In the genomic region with DNA sequence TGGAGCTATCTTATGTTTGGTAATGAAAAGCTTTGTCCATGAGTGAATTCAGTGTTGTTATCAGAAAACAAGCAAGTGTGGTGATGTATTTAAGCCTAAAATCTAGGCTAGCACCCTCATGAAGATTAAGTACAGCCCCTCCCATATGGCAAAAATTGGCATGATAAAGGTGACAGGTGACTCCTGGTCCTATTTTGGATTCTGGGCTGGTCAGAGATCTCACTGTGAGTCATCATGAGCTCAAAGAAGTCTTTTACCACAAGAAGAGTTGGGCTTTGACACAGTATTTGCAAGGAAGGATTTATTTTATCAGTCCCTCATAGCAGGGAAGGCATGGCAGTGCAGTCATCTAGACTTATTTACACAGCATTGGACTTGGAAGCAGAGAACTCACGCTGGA, we compare ENCODE assay signal across 31 mouse cellular contexts. TPM values are rescaled to one million over a fixed set of nuclear protein-coding genes. Genes with fewer than 3 reads are reported as not detected.
DNase-seq lines count a peak whose midpoint lies in the region; TF ChIP-seq lines count a peak whose summit lies in the region.
"Had no signal": no experiment of that assay in that cellular context is flagged by ENCODE, and none has a peak within 500 bp of the region (broad histone marks: within the 10 kb centered on the region; RNA-seq: fewer than 3 reads in every experiment).

No protein-coding gene starts in this region.

- peak; percentile 22 to 48 for DNase-seq in cerebellum, adult 18-20 months
- DNase-seq in cerebellum, postnatal 14 days: no peak
- DNase-seq in heart, adult 11 months: peak; percentile 34
- DNase-seq in heart, adult 8-10 months (ENCODE audit: low spot score): no peak
- peak; percentile 12 to 36 for DNase-seq in cerebellum, postnatal 25 days
- no peak for DNase-seq in right cerebral cortex, postnatal 36 days (ENCODE audit: low spot score in 2 of 2)
- DNase-seq in Muller cell, postnatal 12 days (ENCODE audit: inconsistent ontology term): no peak
- DNase-seq: adrenal gland, adult 2 months; adrenal gland, postnatal 36 days; embryo, embryonic 11 days; kidney, adult 18-20 months; kidney, postnatal 25 days; layer of hippocampus, adult 9-11 months; lung, embryonic 14.5 days; lung, postnatal 14 days; right cerebral cortex, adult 18-20 months had no signal

- no peaks in the 10 kb centered on the region for H3K79me2 ChIP-seq in myocyte (ENCODE audit: control insufficient read depth, insufficient read depth)

- no peak overlapping the region for H3ac ChIP-seq in myocyte (ENCODE audit: control insufficient read depth, insufficient read length)

- H3K27me3 ChIP-seq in myocyte (ENCODE audit: control insufficient read depth, insufficient read depth, insufficient read length): no peaks in the 10 kb centered on the region
- H3K27me3 ChIP-seq: embryonic facial prominence, embryonic 12.5 days; heart, embryonic 15.5 days; kidney, embryonic 15.5 days; limb, embryonic 12.5 days; liver, embryonic 15.5 days; midbrain, embryonic 15.5 days; stomach, embryonic 15.5 days had no signal

- TF ChIP-seq POLR2A in myocyte (IDR thresholded peaks at IDR 0.05; ENCODE audit: insufficient read length, low read depth): no peak

- H3K36me3 ChIP-seq in myocyte (ENCODE audit: control insufficient read depth, insufficient read depth): peaks cover 12% of the 10 kb centered on the region

- no peak overlapping the region for H3K4me3 ChIP-seq in myocyte
- H3K4me3 ChIP-seq: embryonic facial prominence, embryonic 12.5 days; heart, embryonic 10.5 days; heart, embryonic 15.5 days; kidney, embryonic 15.5 days; limb, embryonic 12.5 days; liver, embryonic 15.5 days; midbrain, embryonic 10.5 days; midbrain, embryonic 15.5 days; stomach, embryonic 15.5 days had no signal

- peak overlapping the region; percentile 42 for H3K4me2 ChIP-seq in myocyte (ENCODE audit: low read depth)
- H3K4me2 ChIP-seq: embryonic facial prominence, embryonic 12.5 days; heart, embryonic 15.5 days; kidney, embryonic 15.5 days; limb, embryonic 12.5 days; liver, embryonic 15.5 days; lung, embryonic 14.5 days; midbrain, embryonic 15.5 days; stomach, embryonic 15.5 days had no signal

TF ChIP-seq in myocyte, 11 proteins besides CTCF, POLR2A, EP300 and RAD21:
- TF ChIP-seq MYOD1 (IDR thresholded peaks at IDR 0.05; ENCODE audit: control insufficient read depth in 1 of 3, insufficient read length in 2 of 3, low read depth in 2 of 3) (peak in 1 of 3 experiments; percentile 53), TCF12 (IDR thresholded peaks at IDR 0.05; ENCODE audit: insufficient read depth, poor library complexity, severe bottlenecking) (no peak)

RNA-seq across cellular contexts. Expression of a gene that starts 9.7 kb away (rescaled TPM):
- total RNA-seq in heart, adult 8-10 months (2022): under 1 TPM in 2 of 4 experiments, not detected in 2; 0.22 TPM
- 0.52 TPM for polyA plus RNA-seq in myocyte (2012; fragmentation: generic; extraction: Trizol)
- total RNA-seq: gastrocnemius, adult 8-10 months; left cerebral cortex, postnatal 10 days had no signal

RNA-seq across cellular contexts. Expression of a gene that starts 35.7 kb away (rescaled TPM):
- 100 to 1,000 TPM; 277 to 295 (median 286) TPM for total RNA-seq in heart, adult 8-10 months (2022)
- 8.7 TPM for polyA plus RNA-seq in myocyte (2012; fragmentation: generic; extraction: Trizol)

RNA-seq across cellular contexts. Expression of a gene that starts 45.8 kb away (rescaled TPM):
- total RNA-seq in heart, adult 8-10 months (2022): not detected
- polyA plus RNA-seq in myocyte (2012; fragmentation: generic; extraction: Trizol): 0.04 TPM
- total RNA-seq: gastrocnemius, adult 8-10 months; heart, postnatal 25 days; left cerebral cortex, postnatal 10 days had no signal
- polyA plus RNA-seq: cerebellum, adult 2 months; embryonic facial prominence, embryonic 12.5 days; heart, embryonic 10.5 days; heart, embryonic 15.5 days; kidney, embryonic 15.5 days; lung, embryonic 14.5 days; neural tube, embryonic 11.5 days; stomach, embryonic 15.5 days had no signal

Comparison
In these comparisons a context has a peak if more than half of its experiments do, and no peak if none do; other contexts are left out.
1. DNase-seq: peak in cerebellum, adult 18-20 months (2 of 2), heart, adult 11 months (single experiment) and cerebellum, postnatal 25 days (2 of 2); none in cerebellum, postnatal 14 days (0 of 2), heart, adult 8-10 months (single experiment), right cerebral cortex, postnatal 36 days (0 of 2) and Muller cell, postnatal 12 days (single experiment).